9 mouse cellular contexts compared by ENCODE assay signal in the genomic region with DNA sequence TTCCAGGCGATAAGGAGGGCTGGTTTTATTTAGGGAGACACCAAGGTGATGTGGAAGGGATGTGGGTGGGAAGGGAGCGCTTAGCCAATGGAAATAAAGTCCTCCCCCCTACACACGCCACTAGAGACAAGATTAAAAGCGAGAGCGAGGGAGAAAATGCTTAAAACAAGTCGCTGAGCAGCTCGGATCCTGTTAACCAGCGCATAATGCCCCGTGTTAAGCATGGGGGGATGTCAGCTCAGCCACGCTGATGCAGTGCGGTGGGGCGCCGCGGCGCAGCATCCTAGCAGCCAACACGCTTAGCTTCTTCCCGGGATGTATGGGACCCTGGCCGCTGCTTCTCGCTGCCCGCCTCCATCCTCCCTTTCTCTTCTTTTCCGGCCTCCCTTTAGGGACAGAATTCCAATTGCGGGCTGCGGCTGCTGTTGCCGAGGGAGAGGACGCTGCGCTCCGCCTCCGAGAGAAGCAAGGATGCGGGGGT. TPM values are rescaled to one million over a fixed set of nuclear protein-coding genes. Genes with fewer than 3 reads are reported as not detected.
A peak's percentile ranks its signal among the peaks of the same experiment; 100 is the strongest.
DNase-seq lines count a peak whose midpoint lies in the region; ATAC-seq and TF ChIP-seq lines count a peak whose summit lies in the region.
"Had no signal": no experiment of that assay in that cellular context is flagged by ENCODE, and none has a peak within 500 bp of the region (broad histone marks: within the 10 kb centered on the region; RNA-seq: fewer than 3 reads in every experiment).

Gene Asic2 (minus strand): TSS at position 57 of the 481 bp plus-strand sequence.

- no peaks in the 10 kb centered on the region for H3K9me3 ChIP-seq in hindbrain, embryonic 15.5 days
- no peaks in the 10 kb centered on the region for H3K9me3 ChIP-seq in stomach, embryonic 16.5 days (replicated peaks; ENCODE audit: control insufficient read depth, low read length)
- H3K9me3 ChIP-seq in heart, embryonic 11.5 days (replicated peaks; ENCODE audit: control insufficient read depth, low read length) = no peaks in the 10 kb centered on the region

- TF ChIP-seq CTCF in testis, adult 2 months (IDR thresholded peaks at IDR 0.05; ENCODE audit: control insufficient read depth, insufficient read depth, insufficient replicate concordance, low read depth, low read length) = no peak

- ATAC-seq in hindbrain, embryonic 15.5 days (ENCODE audit: low FRiP score, low read depth) = peak; percentile 49; the same call in 1 of the 2 replicates
- no peak for ATAC-seq in stomach, embryonic 16.5 days (ENCODE audit: insufficient read depth, low FRiP score)
- no peak for ATAC-seq in heart, embryonic 11.5 days (replicated peaks; ENCODE audit: insufficient number of reproducible peaks, low FRiP score, low TSS enrichment)

- H3K4me3 ChIP-seq in testis, adult 2 months (ENCODE audit: control insufficient read depth, low read depth, low read length) = peak within 1 kb of the TSS; percentile 63
- H3K4me3 ChIP-seq in hindbrain, embryonic 15.5 days = peak within 1 kb of the TSS; percentile 47
- H3K4me3 ChIP-seq in stomach, embryonic 16.5 days (replicated peaks; ENCODE audit: low read length) = no peak within 1 kb of the TSS
- no peak within 1 kb of the TSS for H3K4me3 ChIP-seq in heart, embryonic 11.5 days (ENCODE audit: low read depth, low read length)

- H3K36me3 ChIP-seq in testis, adult 2 months (ENCODE audit: control insufficient read depth, insufficient read depth, low read length) = no peaks in the 10 kb centered on the region
- H3K36me3 ChIP-seq in hindbrain, embryonic 15.5 days = no peaks in the 10 kb centered on the region
- H3K36me3 ChIP-seq in stomach, embryonic 16.5 days (ENCODE audit: control insufficient read depth, insufficient read depth, low read length) = no peaks in the 10 kb centered on the region
- no peaks in the 10 kb centered on the region for H3K36me3 ChIP-seq in heart, embryonic 11.5 days (ENCODE audit: control insufficient read depth, insufficient read depth, low read length)

- peak within 1 kb of the TSS; percentile 60 for H3K9ac ChIP-seq in hindbrain, embryonic 15.5 days
- no peak within 1 kb of the TSS for H3K9ac ChIP-seq in stomach, embryonic 16.5 days (ENCODE audit: low read length)
- no peak within 1 kb of the TSS for H3K9ac ChIP-seq in heart, embryonic 11.5 days (ENCODE audit: low read depth, low read length)

- peak within 1 kb of the TSS; percentile 77 for H3K4me2 ChIP-seq in hindbrain, embryonic 15.5 days
- peak within 1 kb of the TSS; percentile 24; the same call in 1 of the 2 replicates for H3K4me2 ChIP-seq in stomach, embryonic 16.5 days (ENCODE audit: low read depth, low read length)
- H3K4me2 ChIP-seq in heart, embryonic 11.5 days = no peak within 1 kb of the TSS

- H3K4me1 ChIP-seq in testis, adult 2 months (ENCODE audit: control insufficient read depth, insufficient read depth, low read length) = no peaks in the 10 kb centered on the region; the same call in 1 of the 2 replicates
- H3K4me1 ChIP-seq in hindbrain, embryonic 15.5 days (replicated peaks) = peaks cover 53% of the 10 kb centered on the region
- H3K4me1 ChIP-seq in stomach, embryonic 16.5 days (ENCODE audit: control insufficient read depth, insufficient read depth, low read length) = no peaks in the 10 kb centered on the region
- peaks cover 2% of the 10 kb centered on the region; the same call in 1 of the 2 replicates for H3K4me1 ChIP-seq in heart, embryonic 11.5 days (ENCODE audit: control insufficient read depth, insufficient read depth, low read length)

- H3K27ac ChIP-seq in testis, adult 2 months (ENCODE audit: control insufficient read depth, insufficient read depth, low read depth, low read length) = no peak within 1 kb of the TSS
- peak within 1 kb of the TSS; percentile 75 for H3K27ac ChIP-seq in hindbrain, embryonic 15.5 days (replicated peaks)
- H3K27ac ChIP-seq in stomach, embryonic 16.5 days (ENCODE audit: low read length) = no peak within 1 kb of the TSS
- H3K27ac ChIP-seq in heart, embryonic 11.5 days (ENCODE audit: low read depth, low read length) = no peak within 1 kb of the TSS

- TF ChIP-seq POLR2A in testis, adult 2 months (IDR thresholded peaks at IDR 0.05; ENCODE audit: control insufficient read depth, low read depth, low read length) = no peak; the same call in 1 of the 2 replicates

- 1% methylated on average over 29 of the region's 29 CpGs for WGBS in hindbrain, embryonic 15.5 days
- WGBS in stomach, embryonic 16.5 days = 2% methylated on average over 29 of the region's 29 CpGs
- WGBS in heart, embryonic 11.5 days (ENCODE audit: insufficient replicate concordance) = 4% methylated on average over 29 of the region's 29 CpGs

- no peak for DNase-seq in testis, postnatal 10 days (ENCODE audit: low spot score)
- DNase-seq in mesoderm, embryonic 11.5 days (ENCODE audit: low read depth, low spot score) = peak; percentile 31
- no peak for DNase-seq in cerebellum, adult 9-10 months
- no peak for DNase-seq in kidney, postnatal 10 days

- H3K27me3 ChIP-seq in testis, adult 2 months (ENCODE audit: control insufficient read depth, insufficient read depth, low read length) = no peaks in the 10 kb centered on the region
- no peaks in the 10 kb centered on the region for H3K27me3 ChIP-seq in hindbrain, embryonic 15.5 days
- H3K27me3 ChIP-seq in stomach, embryonic 16.5 days (ENCODE audit: control insufficient read depth, insufficient read depth, low read length) = peaks cover 25% of the 10 kb centered on the region
- peaks cover 46% of the 10 kb centered on the region for H3K27me3 ChIP-seq in heart, embryonic 11.5 days (ENCODE audit: control insufficient read depth, insufficient read depth, low read length)

RNA-seq across cellular contexts. Expression of gene Asic2, which starts in this region (rescaled TPM):
- 0.41 and 0.58 TPM in 2 replicates for polyA plus RNA-seq in testis, adult 2 months (2012; rRNA removed)
- polyA plus RNA-seq in hindbrain, embryonic 15.5 days (2015; fragmentation: Nextera tagmentation; extraction: Ambion mirVana) = 17.0 and 17.7 TPM in 2 replicates
- polyA plus RNA-seq in stomach, embryonic 16.5 days (2015; fragmentation: Nextera tagmentation; extraction: Ambion mirVana) = 0.22 and 0.27 TPM in 2 replicates
- polyA plus RNA-seq in heart, embryonic 11.5 days (2014; fragmentation: Nextera tagmentation; extraction: Ambion mirVana) = 0.21 and 0.25 TPM in 2 replicates
- polyA plus RNA-seq: heart, embryonic 14.5 days had no signal

Comparison
In these comparisons a context has a peak if more than half of its experiments do, and no peak if none do; other contexts are left out.
1. RNA of gene Asic2 (polyA plus RNA-seq): 17.0 to 17.7 TPM in hindbrain, embryonic 15.5 days; 0.41 to 0.58 TPM in testis, adult 2 months, 0.22 to 0.27 TPM in stomach, embryonic 16.5 days and 0.21 to 0.25 TPM in heart, embryonic 11.5 days; every median in the first group is over 10 times any median in the second.
2. H3K4me3 ChIP-seq: peak in testis, adult 2 months (single experiment) and hindbrain, embryonic 15.5 days (single experiment); none in stomach, embryonic 16.5 days (single experiment) and heart, embryonic 11.5 days (single experiment).